Mouse (Mus musculus) mouse embryonic stem cell (cell line): ENCODE measurements around the gene C1ql4.

Source experiments
- in situ Hi-C, 2 experiments: fragments of 300-500 bp; cut with MboI; formaldehyde crosslinking; loops; 1 replicate in 1 of 2; 3 replicates in 1 of 2; pipeline ENCODE4 v1.14.3; 2019 to 2020; ENCODE audit warnings: low sequenced_read_pairs in 2 of 2, low pct_unique_long_range_greater_than_20kb in 1 of 2, mixed read lengths in 1 of 2; ENCODE audit not compliant: unreplicated experiment in 1 of 2

C1ql4 gene

DNA sequence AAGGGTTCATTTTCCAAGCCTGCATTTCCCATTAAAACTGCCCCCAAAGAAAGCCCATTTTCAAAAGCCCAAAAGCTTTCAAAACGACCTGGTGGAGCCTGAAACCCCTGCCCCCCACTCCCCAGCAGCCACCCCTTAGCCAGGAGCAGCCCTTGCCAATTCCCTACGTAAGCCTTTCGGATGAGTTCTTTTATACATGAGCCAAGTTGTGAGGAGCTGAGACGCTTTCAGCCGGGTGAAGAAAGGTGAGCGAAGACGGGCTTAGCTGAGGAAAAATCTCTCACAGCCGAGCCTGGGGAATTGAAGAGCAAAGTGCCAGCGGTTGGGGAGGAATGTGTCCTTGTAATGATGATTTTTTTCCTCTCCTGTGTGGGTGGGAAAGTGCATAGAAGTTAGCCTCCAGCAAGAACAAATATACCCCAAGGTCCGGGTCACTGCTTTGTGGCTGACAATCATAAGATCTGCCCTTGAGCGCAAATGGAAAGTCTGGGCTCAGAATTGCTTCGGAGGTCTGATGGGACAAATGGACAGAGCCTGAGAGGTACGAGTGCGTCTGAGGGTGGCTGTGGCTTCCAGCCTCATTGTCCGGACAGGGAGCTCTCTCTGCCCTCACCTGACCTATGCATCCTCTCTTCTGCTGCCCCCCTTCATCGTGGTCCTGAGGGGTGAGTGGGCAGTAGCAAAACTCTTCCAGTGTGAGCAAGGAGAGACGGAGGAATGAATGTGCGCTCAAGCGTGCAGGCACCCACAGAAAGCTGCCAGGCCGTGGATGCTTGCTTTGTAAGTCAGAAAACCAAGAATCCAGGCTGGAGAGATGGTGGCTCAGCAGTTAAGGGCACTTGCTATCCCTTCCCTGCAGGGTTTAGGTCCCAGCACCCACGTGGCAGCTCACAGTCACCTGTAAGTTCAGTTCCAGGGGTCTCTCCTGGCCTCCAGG is 46.4 kb downstream of the C1ql4 start:
- in situ Hi-C loops: no loop called here

DNA sequence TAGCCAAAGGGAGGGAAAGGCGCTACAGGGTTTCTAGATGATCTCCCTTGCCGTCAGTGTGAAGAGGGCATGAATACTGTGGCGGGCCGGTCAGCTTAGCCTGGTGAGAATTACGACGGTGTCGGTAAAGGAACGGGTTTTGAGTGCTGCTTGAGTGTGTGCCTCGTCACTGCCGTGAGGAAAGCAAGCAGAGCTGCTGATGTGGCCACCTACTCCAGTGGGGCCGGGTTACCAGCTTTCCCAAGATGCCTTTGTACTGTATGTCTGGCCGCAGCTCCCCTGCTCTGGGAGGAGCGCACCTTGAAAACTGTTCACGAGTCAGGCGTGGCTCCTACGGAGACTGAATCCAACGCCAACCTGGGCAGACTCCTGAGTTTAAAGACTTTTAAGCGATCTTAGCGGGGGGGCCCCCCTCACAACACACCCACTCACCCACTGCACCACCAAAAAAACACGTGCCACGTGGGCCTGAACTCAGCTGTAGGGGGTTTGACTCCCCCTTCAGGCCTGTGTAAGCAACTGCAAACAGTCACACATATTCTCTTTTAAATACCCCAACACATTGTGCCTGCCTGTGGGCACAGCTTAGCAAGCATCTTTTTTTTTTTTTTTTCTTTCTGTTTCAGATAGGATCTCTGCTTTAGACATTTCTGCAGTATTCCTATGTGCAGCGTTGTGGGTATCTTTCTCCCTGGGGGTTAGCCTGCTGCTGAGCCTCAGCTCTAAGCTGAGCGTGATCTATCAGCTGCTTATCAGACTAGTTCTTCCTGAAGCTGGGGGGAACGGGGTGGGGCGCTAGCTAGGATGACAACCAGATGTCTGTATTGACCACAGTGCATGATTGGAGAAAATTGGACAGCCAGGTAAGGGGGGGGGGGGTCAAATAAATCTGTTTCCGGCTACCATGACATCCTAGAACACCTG is 47.4 kb downstream of the C1ql4 start:
- in situ Hi-C loops: no loop called here

DNA sequence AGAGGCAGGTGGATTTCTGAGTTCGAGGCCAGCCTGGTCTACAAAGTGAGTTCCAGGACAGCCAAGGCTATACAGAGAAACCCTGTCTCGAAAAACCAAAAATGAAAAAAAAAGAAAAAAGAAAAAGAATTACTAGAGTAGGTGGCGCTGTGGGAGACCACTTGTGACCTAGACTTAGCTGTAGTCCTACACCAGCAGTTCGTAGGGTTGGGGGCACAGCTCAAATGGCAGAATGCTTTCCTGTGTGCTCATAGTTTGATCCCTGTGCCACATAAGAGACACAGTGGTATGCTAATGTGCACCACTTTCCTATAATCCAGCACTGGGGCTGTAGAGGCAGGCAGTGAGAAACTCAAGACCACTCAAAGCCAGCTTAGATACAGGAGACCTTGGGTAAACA is 48.3 kb downstream of the C1ql4 start:
- in situ Hi-C loops: no loop called here

DNA sequence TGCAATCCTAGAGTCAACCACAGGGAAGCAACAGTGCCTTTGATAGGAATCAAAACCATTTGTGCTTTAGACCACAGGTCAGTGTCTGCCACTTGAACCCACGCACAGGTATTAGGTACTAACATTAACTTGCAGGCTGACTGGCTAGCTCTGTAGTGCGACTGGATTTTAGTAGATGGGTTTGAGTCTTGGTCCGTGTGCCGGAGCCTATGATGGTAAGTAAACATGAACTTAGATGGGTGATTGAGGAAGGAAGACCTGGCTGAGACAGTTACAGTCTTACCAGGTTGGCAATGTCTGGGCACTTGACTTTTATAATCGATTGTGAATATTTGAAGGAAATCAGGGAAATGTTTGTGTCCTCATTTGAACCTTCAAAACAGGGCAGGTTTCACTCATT is 48.8 kb downstream of the C1ql4 start:
- in situ Hi-C loops: no loop called here

DNA sequence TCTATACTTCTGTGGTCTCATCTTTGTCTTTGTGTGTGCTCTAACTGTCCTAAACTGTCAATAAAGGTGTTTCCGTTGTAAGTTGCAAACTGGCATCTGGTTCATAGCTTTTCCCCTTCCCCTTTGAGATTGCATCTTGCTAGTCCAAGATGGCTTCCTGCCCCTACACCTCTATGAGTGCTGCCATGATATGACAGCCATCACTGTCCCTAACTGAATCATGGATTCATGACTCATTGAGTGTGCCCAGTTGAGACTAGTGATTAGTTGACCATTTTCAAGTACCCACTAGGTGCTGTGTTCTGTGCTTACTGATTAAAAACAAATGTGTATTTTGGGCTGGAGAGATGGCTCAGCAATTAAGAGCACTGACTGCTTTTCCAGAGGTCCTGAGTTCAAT is 49.6 kb downstream of the C1ql4 start:
- in situ Hi-C loops: no loop called here

DNA sequence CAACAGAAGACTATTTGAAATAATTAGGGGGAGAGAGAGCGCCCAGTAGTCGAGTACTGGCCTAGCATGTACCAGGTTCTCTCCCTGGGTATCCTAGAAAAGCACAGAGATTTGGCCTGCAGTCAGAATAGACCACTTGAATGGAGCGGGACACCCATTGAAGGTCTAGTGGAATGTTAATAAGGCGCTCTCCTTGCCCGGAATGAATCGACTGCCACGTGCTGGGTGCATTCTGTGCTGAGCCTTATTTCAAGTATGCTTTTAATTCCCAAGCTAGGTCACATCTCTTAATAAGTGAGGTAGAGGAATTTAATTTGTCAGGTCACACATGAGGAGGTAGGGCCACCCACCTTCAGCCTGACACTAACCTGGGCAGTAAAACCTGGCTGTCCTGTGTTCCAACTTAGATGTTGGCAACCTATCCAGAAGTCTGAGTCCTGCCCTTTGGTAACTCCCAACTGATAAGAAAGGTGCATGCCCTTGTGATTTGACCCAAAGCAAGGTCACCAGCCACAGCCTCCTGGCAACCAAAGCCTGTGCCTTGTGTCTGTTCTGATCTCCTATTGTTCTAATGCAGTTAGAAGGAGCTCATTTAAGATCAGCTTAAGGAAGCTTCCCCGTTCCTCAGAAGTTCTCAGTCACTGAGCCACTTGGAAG is 51.2 kb downstream of the C1ql4 start:
- in situ Hi-C loops: no loop called here

DNA sequence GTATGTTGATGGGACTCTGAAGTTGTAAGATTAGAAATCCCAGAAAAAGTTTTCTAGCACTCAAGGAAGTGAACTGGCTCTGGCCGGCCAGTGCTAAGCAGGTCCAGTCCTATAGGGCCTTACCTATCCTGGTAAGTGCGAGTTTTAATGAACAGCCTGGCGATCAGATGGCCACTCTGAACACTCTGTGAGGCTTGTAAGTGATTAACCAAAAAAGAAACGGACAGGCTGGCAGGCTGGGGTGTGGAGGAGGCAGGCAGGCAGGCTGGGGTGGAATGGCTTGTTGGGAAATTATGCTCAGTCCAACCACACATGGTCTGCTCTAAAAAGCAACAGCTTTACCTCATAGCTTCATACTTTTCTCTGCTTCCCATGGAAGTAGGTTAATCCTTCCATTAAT is 52.2 kb downstream of the C1ql4 start:
- in situ Hi-C loops: no loop called here
